Mouse (Mus musculus) myocyte (in vitro differentiated cells): Measurements from ENCODE around the gene Adra1b.

Experiments used
- MAX ChIP-seq: IDR thresholded peaks from one replicate; pipeline ENCODE4 v1.6.1; 2011; ENCODE audit warnings: low read depth, mild to moderate bottlenecking, control low read depth
- REST ChIP-seq: IDR thresholded peaks from one replicate; pipeline ENCODE4 v1.6.1; 2011; ENCODE audit warnings: mild to moderate bottlenecking, control low read depth, moderate library complexity; ENCODE audit not compliant: insufficient read depth, insufficient read length

DNA sequence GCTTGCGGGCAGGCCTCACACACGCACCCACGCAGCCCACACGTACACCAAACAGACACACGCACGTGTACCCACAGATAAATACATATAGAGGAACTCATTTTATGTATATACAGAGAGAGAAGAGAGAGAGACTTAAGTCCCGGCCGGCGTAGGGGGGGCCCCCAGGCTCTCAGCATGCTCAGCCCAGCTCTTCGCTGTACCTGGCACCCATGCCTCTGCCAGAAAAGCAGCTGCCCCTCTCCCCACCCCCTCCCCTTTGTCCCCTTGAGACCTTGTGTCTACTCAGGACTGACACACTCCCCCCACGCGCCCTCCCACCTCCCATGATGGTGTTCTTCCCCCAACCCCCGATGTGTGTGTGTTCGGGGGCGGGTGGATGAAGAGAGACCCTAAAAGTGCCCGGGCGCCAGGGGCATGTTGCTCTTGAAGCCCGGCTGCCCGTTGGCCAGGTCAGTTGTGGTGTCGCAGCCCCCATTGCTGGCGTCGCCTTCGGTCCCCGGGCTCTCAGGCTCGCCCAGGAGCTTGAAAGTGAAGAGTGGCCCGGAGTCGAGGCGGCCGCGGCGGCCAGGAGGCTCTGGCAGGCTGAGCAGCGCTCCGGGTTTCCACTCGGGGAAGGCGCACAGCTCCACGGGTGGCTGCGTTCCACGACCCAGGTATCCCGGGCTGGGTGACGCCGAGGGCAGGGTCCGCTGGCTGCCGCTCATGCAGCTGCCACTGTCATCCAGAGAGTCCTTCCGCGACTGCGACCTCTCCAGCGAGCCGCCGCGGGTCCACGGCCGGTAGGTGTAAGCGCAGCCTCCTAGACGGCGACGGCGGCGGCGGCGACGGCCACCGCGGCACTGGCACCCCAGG lies 125.3 kb downstream of the Adra1b start:
- TF ChIP-seq MAX (no peak), REST (no peak)
